Mouse (Mus musculus): Measurements from ENCODE around the gene Dnajb12.
"Not testable (repeated sequence)": the region's sequence is repeated elsewhere in the genome, so short reads cannot be mapped to it uniquely, and the experiment has no call there.

Gene Dnajb12

GRCm38 (mm10) chr10:59870038-59870437 is 9.3 kb upstream of the Dnajb12 start:
- DNase-seq (ENCODE audit: low spot score in 2 of 2), result no peak

GRCm38 (mm10) chr10:59872651-59873050 is 6.7 kb upstream of the Dnajb12 start:
- not testable (repeated sequence) for DNase-seq (ENCODE audit: low spot score in 2 of 2)

GRCm38 (mm10) chr10:59873206-59873605 is 6.2 kb upstream of the Dnajb12 start:
- DNase-seq (ENCODE audit: low spot score in 2 of 2), result no peak

- DNase-seq (ENCODE audit: low spot score in 2 of 2), result no peak
Measured at GRCm38 (mm10) chr10:59873613-59874012, 5.7 kb upstream of the Dnajb12 start.

GRCm38 (mm10) chr10:59875396-59875795 is 4.0 kb upstream of the Dnajb12 start:
- DNase-seq (ENCODE audit: low spot score in 2 of 2), result no peak

GRCm38 (mm10) chr10:59876698-59877097 is 2.7 kb upstream of the Dnajb12 start:
- DNase-seq (ENCODE audit: low spot score in 2 of 2), result not testable (repeated sequence)

- no peak for DNase-seq (ENCODE audit: low spot score in 2 of 2)
Measured at GRCm38 (mm10) chr10:59877421-59878117, 1.8 kb upstream of the Dnajb12 start.

GRCm38 (mm10) chr10:59878823-59879222 is 533 bp upstream of the Dnajb12 start:
- DNase-seq (ENCODE audit: low spot score in 2 of 2), result no peak

- DNase-seq (ENCODE audit: low spot score in 2 of 2), result no peak
Measured at GRCm38 (mm10) chr10:59880029-59880386, 652 bp downstream of the Dnajb12 start.

GRCm38 (mm10) chr10:59880837-59881236 is 1.5 kb downstream of the Dnajb12 start:
- no peak for DNase-seq (ENCODE audit: low spot score in 2 of 2)

GRCm38 (mm10) chr10:59884327-59885173 is 5.2 kb downstream of the Dnajb12 start:
- no peak for DNase-seq (ENCODE audit: low spot score in 2 of 2)

GRCm38 (mm10) chr10:59885174-59886080 is 6.1 kb downstream of the Dnajb12 start:
- no peak for DNase-seq (ENCODE audit: low spot score in 2 of 2)

GRCm38 (mm10) chr10:59886081-59886466 is 6.7 kb downstream of the Dnajb12 start:
- no peak for DNase-seq (ENCODE audit: low spot score in 2 of 2)

- no peak for DNase-seq (ENCODE audit: low spot score in 2 of 2)
Measured at GRCm38 (mm10) chr10:59887432-59887831, 8.1 kb downstream of the Dnajb12 start.

GRCm38 (mm10) chr10:59889339-59889738 is 10.0 kb downstream of the Dnajb12 start:
- no peak for DNase-seq (ENCODE audit: low spot score in 2 of 2)

GRCm38 (mm10) chr10:59889953-59890751 is 10.8 kb downstream of the Dnajb12 start:
- no peak for DNase-seq (ENCODE audit: low spot score in 2 of 2)

GRCm38 (mm10) chr10:59892977-59893376 is 13.6 kb downstream of the Dnajb12 start:
- peak in 1 of 2 experiments; percentile 76 for DNase-seq (ENCODE audit: low spot score in 2 of 2)

GRCm38 (mm10) chr10:59894251-59895160 is 15.2 kb downstream of the Dnajb12 start:
- peak; percentile 82 to 83 for DNase-seq (ENCODE audit: low spot score in 2 of 2)

- DNase-seq (ENCODE audit: low spot score in 2 of 2), result no peak
Measured at GRCm38 (mm10) chr10:59895460-59896186, 16.3 kb downstream of the Dnajb12 start.

All from frontal cortex, postnatal 36 days (tissue).